Mouse (Mus musculus) midbrain, embryonic 14.5 days (tissue): ENCODE data around the gene Gm49450. TPM values are rescaled to one million over a fixed set of nuclear protein-coding genes. Genes with fewer than 3 reads are reported as not detected.
"Not testable (repeated sequence)": the region's sequence is repeated elsewhere in the genome, so short reads cannot be mapped to it uniquely, and the experiment has no call there.

ENCODE experiments used
- ATAC-seq: fragments of 200-750 bp; cut with Nextera tagmentation; 2 replicates; pipeline ENCODE4 v1.8.0; 2017; ENCODE audit warnings: moderate number of reproducible peaks, moderate library complexity; ENCODE audit not compliant: low FRiP score, low TSS enrichment
- DNase-seq: peaks from one replicate; pipeline ENCODE4 v3.0.0-alpha.2; 2015
- H3K27ac ChIP-seq: fragments of 300-500 bp; sonication (generic); replicated peaks from 2 replicates; pipeline ENCODE4 v1.5.1; 2014; ENCODE audit warnings: mild to moderate bottlenecking, low read depth, low read length, moderate library complexity
- H3K27me3 ChIP-seq: fragments of 300-500 bp; sonication (generic); 2 replicates; pipeline ENCODE4 v1.6.1; 2014; ENCODE audit warnings: low read length, control low read depth, mixed read lengths; ENCODE audit not compliant: control insufficient read depth, insufficient read depth
- H3K36me3 ChIP-seq: fragments of 300-500 bp; sonication (generic); 2 replicates; pipeline ENCODE4 v1.6.1; 2014; ENCODE audit warnings: low read length, control low read depth; ENCODE audit not compliant: control insufficient read depth, insufficient read depth
- H3K4me1 ChIP-seq: fragments of 300-500 bp; sonication (generic); 2 replicates; pipeline ENCODE4 v1.6.1; 2014; ENCODE audit warnings: mild to moderate bottlenecking, antibody characterized with exemption, low read length, control low read depth; ENCODE audit not compliant: control insufficient read depth, insufficient read depth
- H3K4me2 ChIP-seq: fragments of 300-500 bp; sonication (generic); 2 replicates; pipeline ENCODE4 v1.6.1; 2014; ENCODE audit warnings: mild to moderate bottlenecking, low read length, moderate library complexity
- H3K4me3 ChIP-seq: fragments of 300-500 bp; sonication (generic); replicated peaks from 2 replicates; pipeline ENCODE4 v1.5.1; 2014; ENCODE audit warnings: low read depth, low read length
- H3K9ac ChIP-seq: fragments of 300-500 bp; sonication (generic); replicated peaks from 2 replicates; pipeline ENCODE4 v1.6.1; 2014; ENCODE audit warnings: mild to moderate bottlenecking, low read length, moderate library complexity
- H3K9me3 ChIP-seq: fragments of 300-500 bp; sonication (generic); 2 replicates; pipeline ENCODE4 v1.6.1; 2016; ENCODE audit warnings: low read length, control low read depth, mixed read lengths; ENCODE audit not compliant: control insufficient read depth
- WGBS: fragments of 180-500 bp; shearing (Covaris S2); extraction: QIAGEN DNeasy Blood & Tissue Kit; methylation state at CpG from one replicate; pipeline ENCODE4 v1.1.7; 2014; 5-methylcytosine and 5-hydroxymethylcytosine counted together
- polyA plus RNA-seq: library from polyadenylated mRNA; unstranded; fragments of >200 nt; fragmentation: Nextera tagmentation; extraction: Ambion mirVana; gene quantifications from 2 replicates; pipeline ENCODE4 v1.2.1, GENCODE M21; 2014

Gene Gm49450
- polyA plus RNA-seq, 1 experiment from 2014 or later: not detected

GRCm38 (mm10) chr15:98952063-98952455 is 1.3 kb downstream of the Gm49450 start:
- H3K27me3 ChIP-seq: no peaks in the 10 kb centered on the region
- H3K4me1 ChIP-seq: peaks cover 25% of the 10 kb centered on the region
- peak overlapping the region; percentile 93 for H3K4me3 ChIP-seq
- H3K36me3 ChIP-seq: peaks cover 17% of the 10 kb centered on the region
- under 1% methylated on average over 5 of the region's 5 CpGs for WGBS
- no peaks in the 10 kb centered on the region for H3K9me3 ChIP-seq
- no peak for ATAC-seq
- peak overlapping the region; percentile 57 for H3K4me2 ChIP-seq
- peak; percentile 79 for DNase-seq
- peak overlapping the region; percentile 100 for H3K27ac ChIP-seq
- peak overlapping the region; percentile 100 for H3K9ac ChIP-seq

DNA sequence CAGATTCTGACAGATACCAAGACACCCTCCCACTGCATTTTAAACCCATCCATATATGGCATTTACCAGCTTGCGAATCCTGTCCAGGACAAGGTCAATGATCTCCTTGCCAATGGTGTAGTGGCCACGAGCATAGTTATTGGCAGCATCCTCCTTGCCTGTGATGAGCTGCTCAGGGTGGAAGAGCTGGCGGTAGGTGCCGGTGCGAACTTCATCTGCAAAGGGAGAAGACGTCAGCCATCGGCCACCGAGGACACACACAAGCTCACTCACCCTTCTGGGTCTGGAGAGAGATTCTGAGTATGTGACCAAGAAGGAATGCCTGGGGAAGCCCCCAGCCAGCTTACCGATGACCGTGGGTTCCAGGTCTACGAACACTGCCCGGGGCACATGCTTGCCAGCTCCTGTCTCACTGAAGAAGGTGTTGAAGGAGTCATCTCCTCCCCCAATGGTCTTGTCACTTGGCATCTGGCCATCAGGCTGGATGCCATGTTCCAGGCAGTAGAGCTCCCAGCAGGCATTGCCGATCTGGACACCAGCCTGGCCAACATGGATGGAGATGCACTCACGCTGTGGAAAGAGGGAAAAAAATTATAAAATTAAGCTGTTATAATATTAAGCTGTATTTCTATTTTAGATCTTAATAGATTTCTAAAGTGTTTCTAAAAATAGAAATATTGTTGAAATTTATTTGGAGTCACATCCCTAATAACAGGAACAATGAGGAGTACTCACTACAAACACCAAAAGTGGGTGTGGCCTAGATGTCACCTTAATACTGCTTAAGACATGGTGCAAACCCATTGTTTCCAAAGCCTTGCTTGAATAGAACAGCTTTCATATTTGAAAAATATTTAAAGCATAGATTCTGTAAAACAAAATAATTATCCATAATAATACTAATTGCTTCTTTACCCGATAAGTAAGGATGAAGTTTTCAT is 2.0 kb downstream of the Gm49450 start:
- 43% methylated on average over 11 of the region's 15 CpGs for WGBS
- ATAC-seq, H3K27me3 ChIP-seq, H3K9me3 ChIP-seq: not testable (repeated sequence)
- Histone ChIP-seq H3K36me3 (peaks cover 17% of the 10 kb centered on the region), H3K4me2 (peak overlapping the region; percentile 57), H3K4me3 (peak overlapping the region; percentile 93), H3K27ac (peak overlapping the region; percentile 100), H3K4me1 (peaks cover 22% of the 10 kb centered on the region), H3K9ac (peak overlapping the region; percentile 100)
- peak; percentile 82 for DNase-seq

DNA sequence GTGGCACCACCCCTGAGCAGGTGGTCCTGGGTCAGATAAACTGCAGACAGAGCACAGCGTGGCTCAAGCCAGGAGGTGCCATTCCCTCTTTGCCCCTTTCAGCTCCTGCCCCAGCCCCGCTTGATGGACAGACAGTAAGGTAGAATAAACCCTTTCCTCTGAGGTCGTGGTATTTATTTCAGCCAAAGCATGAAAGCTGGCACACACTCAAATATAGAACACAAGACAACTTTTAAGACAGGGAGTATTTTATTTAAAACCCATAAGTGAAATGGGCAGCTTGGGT is 3.8 kb downstream of the Gm49450 start:
- peak overlapping the region; percentile 58; the same call in 1 of the 2 replicates for H3K27ac ChIP-seq
- H3K4me2 ChIP-seq: peak overlapping the region; percentile 83
- H3K27me3 ChIP-seq: no peaks in the 10 kb centered on the region
- H3K4me1 ChIP-seq: peaks cover 12% of the 10 kb centered on the region
- H3K9ac ChIP-seq: peak overlapping the region; percentile 68
- peaks cover 17% of the 10 kb centered on the region for H3K36me3 ChIP-seq
- WGBS: 29% methylated on average over 3 of the region's 3 CpGs
- H3K4me3 ChIP-seq: peak overlapping the region; percentile 34
- ATAC-seq: no peak
- H3K9me3 ChIP-seq: no peaks in the 10 kb centered on the region
- no peak for DNase-seq

- Histone ChIP-seq H3K9me3 (no peaks in the 10 kb centered on the region), H3K4me1 (peaks cover 12% of the 10 kb centered on the region), H3K27ac (peak overlapping the region; percentile 58), H3K27me3 (no peaks in the 10 kb centered on the region), H3K4me2 (peak overlapping the region; percentile 83), H3K9ac (peak overlapping the region; percentile 68), H3K36me3 (peaks cover 17% of the 10 kb centered on the region), H3K4me3 (peak overlapping the region; percentile 34)
- WGBS: 46% methylated on average over 6 of the region's 6 CpGs
- DNase-seq (peak; percentile 62), ATAC-seq (peak; percentile 15; the same call in 1 of the 2 replicates)
Measured at GRCm38 (mm10) chr15:98948857-98949606, 4.3 kb downstream of the Gm49450 start.

- Histone ChIP-seq H3K4me2 (peak overlapping the region; percentile 83), H3K27ac (peak overlapping the region; percentile 72), H3K4me3 (peak overlapping the region; percentile 34), H3K9me3 (no peaks in the 10 kb centered on the region), H3K4me1 (peaks cover 12% of the 10 kb centered on the region), H3K9ac (peak overlapping the region; percentile 68), H3K27me3 (no peaks in the 10 kb centered on the region), H3K36me3 (peaks cover 17% of the 10 kb centered on the region)
- ATAC-seq (no peak), DNase-seq (peak; percentile 44)
Measured at GRCm38 (mm10) chr15:98948382-98948781, 5.0 kb downstream of the Gm49450 start.

DNA sequence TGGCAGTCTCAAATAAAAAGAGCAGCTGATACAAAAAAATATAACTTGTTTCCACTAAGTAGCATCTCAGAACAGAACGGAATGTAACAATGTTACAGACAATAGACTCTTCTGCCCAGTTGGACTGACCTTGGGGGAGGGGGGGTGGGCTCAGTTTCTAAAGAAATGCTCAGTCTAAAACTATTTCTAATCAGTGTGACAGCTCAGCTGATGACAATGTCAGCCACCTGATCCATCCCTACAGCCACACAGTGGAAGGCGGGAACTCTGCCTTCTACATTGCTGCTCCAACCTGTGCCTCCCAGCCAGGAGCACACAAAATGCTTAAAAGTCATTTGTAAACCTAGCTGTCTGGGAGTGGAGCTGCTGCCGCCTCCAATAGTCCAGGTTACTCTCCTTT is 5.5 kb downstream of the Gm49450 start:
- Histone ChIP-seq H3K4me2 (peak overlapping the region; percentile 83), H3K4me1 (peaks cover 12% of the 10 kb centered on the region), H3K27ac (peak overlapping the region; percentile 72), H3K36me3 (peaks cover 17% of the 10 kb centered on the region), H3K9me3 (no peaks in the 10 kb centered on the region), H3K27me3 (no peaks in the 10 kb centered on the region), H3K4me3 (peak overlapping the region; percentile 34), H3K9ac (peak overlapping the region; percentile 68)
- peak; percentile 38 for DNase-seq
- WGBS: 19% methylated on average over 3 of the region's 3 CpGs
- 0 out of 2 replicates have a peak, but pooled peaks have one; percentile 16 for ATAC-seq

GRCm38 (mm10) chr15:98943133-98943532 is 10.2 kb downstream of the Gm49450 start:
- Histone ChIP-seq H3K36me3 (no peaks in the 10 kb centered on the region), H3K9me3 (no peaks in the 10 kb centered on the region), H3K27me3 (no peaks in the 10 kb centered on the region), H3K4me2 (no peak overlapping the region), H3K4me1 (peaks cover 8% of the 10 kb centered on the region), H3K27ac (no peak overlapping the region), H3K9ac (no peak overlapping the region), H3K4me3 (no peak overlapping the region)
- ATAC-seq: no peak
- 88% methylated on average over 4 of the region's 4 CpGs for WGBS
- DNase-seq: no peak

- peak; percentile 41 for DNase-seq
- no peak for ATAC-seq
- H3K4me2 ChIP-seq: no peak overlapping the region
Measured at GRCm38 (mm10) chr15:98942081-98942480, 11.3 kb downstream of the Gm49450 start.

More at GRCm38 (mm10) chr15:98942081-98942480, 11.3 kb downstream of the Gm49450 start:
- no peaks in the 10 kb centered on the region for H3K4me1 ChIP-seq
- H3K36me3 ChIP-seq: no peaks in the 10 kb centered on the region
- no peak overlapping the region for H3K9ac ChIP-seq
- H3K27ac ChIP-seq: no peak overlapping the region
- no peaks in the 10 kb centered on the region for H3K27me3 ChIP-seq
- 77% methylated on average over 4 of the region's 4 CpGs for WGBS
- H3K9me3 ChIP-seq: no peaks in the 10 kb centered on the region
- no peak overlapping the region for H3K4me3 ChIP-seq
